Mouse (Mus musculus) effector memory CD4-positive, alpha-beta T cell, adult 5 months (primary cell): ENCODE data around the gene Olfr1215. TPM values are rescaled to one million over a fixed set of nuclear protein-coding genes. Genes with fewer than 3 reads are reported as not detected.

Experiments used
- polyA plus RNA-seq: library from polyadenylated mRNA; unstranded; fragments of 100-300 nt; shearing (Covaris generic); gene quantifications from one replicate; pipeline ENCODE4 v1.2.1, GENCODE M21; 2017

The Olfr1215 gene
- 0.19 TPM for polyA plus RNA-seq

GRCm38 (mm10) chr2:89006873-89007272 is at the start of gene Olfr1215:
Olfr1215 (minus strand) TSS chr2:89006973.

DNA sequence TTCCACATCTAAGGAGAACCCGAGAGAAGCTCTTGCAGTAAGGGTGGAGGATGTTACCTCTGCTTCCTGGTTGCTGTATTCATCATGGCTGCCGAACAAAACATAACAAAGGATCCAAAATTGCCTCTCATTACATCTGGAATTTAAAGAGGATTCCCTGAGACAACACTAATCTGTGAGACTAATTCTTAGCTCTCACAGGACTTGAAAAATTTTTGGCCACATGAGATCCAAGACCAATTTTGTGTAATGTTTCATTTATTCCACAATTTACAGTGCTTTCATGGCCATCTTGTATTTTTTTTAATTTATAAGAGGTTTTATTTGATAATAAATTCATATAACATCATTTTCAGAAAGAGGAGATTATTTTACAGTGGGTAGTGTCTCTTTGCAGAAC is 25.2 kb upstream of the Olfr1215 start, which contains the start of gene Olfr1217:
Gene Olfr1217, minus strand, starts transcription at position 101 of the 400 bp plus-strand sequence.

DNA sequence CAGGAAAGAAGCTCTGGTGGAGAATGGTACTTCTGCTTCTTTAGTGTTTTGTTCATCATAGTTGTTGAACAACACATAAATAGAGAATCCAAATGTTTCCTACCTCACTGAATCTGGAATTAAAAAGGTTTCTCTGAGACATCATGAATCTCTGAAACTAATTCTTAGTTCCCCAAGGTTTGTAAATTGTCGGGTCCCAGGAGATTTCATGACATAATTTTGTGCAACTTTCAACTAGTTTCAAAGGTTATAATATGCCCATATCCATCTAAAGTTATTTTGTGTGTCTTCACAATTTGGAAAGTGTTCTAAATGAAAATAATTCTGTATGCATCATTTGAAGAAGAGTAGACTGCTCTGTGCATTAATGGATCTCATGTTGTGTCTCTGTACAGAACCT is 11.5 kb upstream of the Olfr1215 start, which contains the start of gene Olfr1216:
Gene Olfr1216, minus strand, starts transcription at position 101 of the 400 bp plus-strand sequence.

DNA sequence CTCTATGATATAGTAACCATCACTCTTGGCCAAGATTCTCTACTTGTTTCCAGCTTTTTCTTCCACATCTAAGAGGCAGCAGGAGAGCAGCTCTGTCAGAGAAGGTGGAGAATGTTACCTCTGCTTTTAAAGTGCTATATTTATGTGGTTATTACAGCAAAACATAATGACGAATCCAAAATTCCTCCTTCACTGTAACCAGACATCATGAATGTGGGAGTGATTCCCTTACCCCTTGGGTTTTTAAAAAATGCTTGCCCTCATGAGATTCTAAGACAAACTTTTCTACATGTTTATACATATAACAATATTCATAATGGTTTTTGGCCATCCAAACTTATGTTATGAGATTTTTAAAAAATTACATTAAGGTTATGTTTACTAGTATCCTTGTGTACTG is 14.2 kb downstream of the Olfr1215 start, which contains the start of gene Olfr1214:
Gene Olfr1214, minus strand, starts transcription at position 101 of the 400 bp plus-strand sequence.

GRCm38 (mm10) chr2:88980181-88980580 is 26.6 kb downstream of the Olfr1215 start, which contains the start of gene Gm13762:
Gm13762 (minus strand) TSS chr2:88980281.

GRCm38 (mm10) chr2:88953669-88954068 is 53.1 kb downstream of the Olfr1215 start, which contains the start of gene Olfr1212:
Olfr1212 (plus strand) TSS chr2:88953969.

Other genes starting within 250 kb of the Olfr1215 start
- gene Olfr1199, start 246.5 kb downstream of the Olfr1215 start, polyA plus RNA-seq = not detected
- gene Olfr1200, start 236.5 kb downstream of the Olfr1215 start, polyA plus RNA-seq = not detected
- gene Olfr1201, start 213.9 kb downstream of the Olfr1215 start, polyA plus RNA-seq = not detected
- 0.19 TPM for gene Olfr1202, start 192.5 kb downstream of the Olfr1215 start, polyA plus RNA-seq
- gene Olfr1205, start 177.2 kb downstream of the Olfr1215 start, polyA plus RNA-seq = not detected
- not detected for gene Olfr1204, start 157.7 kb downstream of the Olfr1215 start, polyA plus RNA-seq
- 0.24 TPM for gene Olfr1206, start 143.7 kb downstream of the Olfr1215 start, polyA plus RNA-seq
- gene Olfr1208, start 104.7 kb downstream of the Olfr1215 start, polyA plus RNA-seq = not detected
- gene Olfr1209, start 91.8 kb downstream of the Olfr1215 start, polyA plus RNA-seq = not detected
- gene Olfr1211, start 68.9 kb downstream of the Olfr1215 start, polyA plus RNA-seq = not detected
- gene Olfr1212, start 53.0 kb downstream of the Olfr1215 start, polyA plus RNA-seq = not detected
- gene Gm13762, start 26.7 kb downstream of the Olfr1215 start, polyA plus RNA-seq = not detected
- gene Olfr1214, start 14.3 kb downstream of the Olfr1215 start, polyA plus RNA-seq = not detected
- not detected for gene Olfr1216, start 11.4 kb upstream of the Olfr1215 start, polyA plus RNA-seq
- gene Olfr1217, start 25.1 kb upstream of the Olfr1215 start, polyA plus RNA-seq = not detected
- gene Olfr1218, start 54.2 kb upstream of the Olfr1215 start, polyA plus RNA-seq = not detected
- gene Olfr1219, start 76.5 kb upstream of the Olfr1215 start, polyA plus RNA-seq = not detected
- 0.09 TPM for gene Olfr1220, start 99.9 kb upstream of the Olfr1215 start, polyA plus RNA-seq
- not detected for gene Olfr1221, start 110.3 kb upstream of the Olfr1215 start, polyA plus RNA-seq
- gene Olfr1222, start 126.1 kb upstream of the Olfr1215 start, polyA plus RNA-seq = not detected
- not detected for gene Olfr1223, start 144.6 kb upstream of the Olfr1215 start, polyA plus RNA-seq
- gene Olfr1224-ps1, start 157.1 kb upstream of the Olfr1215 start, polyA plus RNA-seq = not detected
- gene Olfr1225, start 167.7 kb upstream of the Olfr1215 start, polyA plus RNA-seq = not detected
- not detected for gene Olfr1226, start 193.1 kb upstream of the Olfr1215 start, polyA plus RNA-seq
- gene Olfr1228, start 247.1 kb upstream of the Olfr1215 start, polyA plus RNA-seq = not detected